Mouse (Mus musculus) olfactory bulb, adult 2 months (tissue): ENCODE data around the gene Fam173a.

Experiments
- CTCF ChIP-seq: fragments of 200-500 bp; IDR thresholded peaks from 2 replicates; pipeline ENCODE4 v1.5.1; 2012; ENCODE audit warnings: low read depth, mild to moderate bottlenecking, low read length, moderate library complexity; ENCODE audit not compliant: insufficient read depth
- POLR2A ChIP-seq: fragments of 200-500 bp; IDR thresholded peaks from 2 replicates; pipeline ENCODE4 v1.6.1; 2012; ENCODE audit warnings: mild to moderate bottlenecking, low read depth, low read length, moderate library complexity; ENCODE audit not compliant: insufficient read depth

GRCm38 (mm10) chr17:25760148-25760547, 32.6 kb downstream of the Fam173a start:
- TF ChIP-seq POLR2A: no peak
- no peak for TF ChIP-seq CTCF
